Mouse (Mus musculus) limb, embryonic 11.5 days (tissue): ENCODE data around the gene Nosip. TPM values are rescaled to one million over a fixed set of nuclear protein-coding genes. Genes with fewer than 3 reads are reported as not detected.
A peak's percentile ranks its signal among the peaks of the same experiment; 100 is the strongest.

Experiments used
- ATAC-seq: fragments of 200-750 bp; cut with Nextera tagmentation; 2 replicates; pipeline ENCODE4 v1.8.0; 2017; ENCODE audit warnings: low read depth; ENCODE audit not compliant: insufficient number of reproducible peaks, low FRiP score, low TSS enrichment
- DNase-seq: peaks from one replicate; pipeline ENCODE4 v3.0.0-alpha.2; 2015; ENCODE audit warnings: low spot score
- H3K27ac ChIP-seq: fragments of 300-500 bp; sonication (generic); replicated peaks from 2 replicates; pipeline ENCODE4 v1.5.1; 2014; ENCODE audit warnings: low read depth, mild to moderate bottlenecking, low read length
- H3K27me3 ChIP-seq: fragments of 300-500 bp; sonication (generic); 2 replicates; pipeline ENCODE4 v1.6.1; 2014; ENCODE audit warnings: mild to moderate bottlenecking, low read length, mixed read lengths; ENCODE audit not compliant: control insufficient read depth, insufficient read depth
- H3K36me3 ChIP-seq: fragments of 300-500 bp; sonication (generic); 2 replicates; pipeline ENCODE4 v1.6.1; 2014; ENCODE audit warnings: mild to moderate bottlenecking, low read length, moderate library complexity, mixed read lengths; ENCODE audit not compliant: control insufficient read depth, insufficient read depth
- H3K4me1 ChIP-seq: fragments of 300-500 bp; sonication (generic); 2 replicates; pipeline ENCODE4 v1.6.1; 2014; ENCODE audit warnings: low read length, mixed read lengths; ENCODE audit not compliant: control insufficient read depth, insufficient read depth
- H3K4me2 ChIP-seq: fragments of 300-500 bp; sonication (generic); 2 replicates; pipeline ENCODE4 v1.6.1; 2014; ENCODE audit warnings: low read depth, mild to moderate bottlenecking, moderate library complexity; ENCODE audit not compliant: severe bottlenecking
- H3K4me3 ChIP-seq: fragments of 300-500 bp; sonication (generic); 2 replicates; pipeline ENCODE4 v1.5.1; 2014; ENCODE audit warnings: low read depth, low read length
- H3K9ac ChIP-seq: fragments of 300-500 bp; sonication (generic); 2 replicates; pipeline ENCODE4 v1.6.1; 2014; ENCODE audit warnings: mild to moderate bottlenecking, low read length
- H3K9me3 ChIP-seq: fragments of 300-500 bp; sonication (generic); 2 replicates; pipeline ENCODE4 v1.6.1; 2016; ENCODE audit warnings: low read length; ENCODE audit not compliant: control insufficient read depth
- WGBS: fragments of 180-500 bp; shearing (Covaris S2); extraction: QIAGEN DNeasy Blood & Tissue Kit; methylation state at CpG from one replicate; pipeline ENCODE4 v1.1.7; 2014; 5-methylcytosine and 5-hydroxymethylcytosine counted together
- polyA plus RNA-seq: library from polyadenylated mRNA; unstranded; fragments of >200 nt; fragmentation: Nextera tagmentation; extraction: Ambion mirVana; gene quantifications from 2 replicates; pipeline ENCODE4 v1.2.1, GENCODE M21; 2014

The Nosip gene
- polyA plus RNA-seq, 1 experiment from 2014 or later = 70.2 TPM

- Histone ChIP-seq H3K9me3 (no peaks in the 10 kb centered on the region), H3K9ac (no peak overlapping the region), H3K27ac (no peak overlapping the region), H3K4me1 (no peaks in the 10 kb centered on the region), H3K27me3 (no peaks in the 10 kb centered on the region), H3K4me2 (no peak overlapping the region), H3K4me3 (no peak overlapping the region), H3K36me3 (peaks cover 2% of the 10 kb centered on the region; the same call in 1 of the 2 replicates)
- ATAC-seq (no peak), DNase-seq (no peak)
- 82% methylated on average over 7 of the region's 7 CpGs for WGBS
Observed at GRCm38 (mm10) chr7:45073171-45073707, 11.0 kb downstream of the Nosip start.

GRCm38 (mm10) chr7:45073949-45074348, 11.7 kb downstream of the Nosip start:
- H3K9me3 ChIP-seq = no peaks in the 10 kb centered on the region
- no peak for ATAC-seq
- 92% methylated on average over 12 of the region's 12 CpGs for WGBS

DNA sequence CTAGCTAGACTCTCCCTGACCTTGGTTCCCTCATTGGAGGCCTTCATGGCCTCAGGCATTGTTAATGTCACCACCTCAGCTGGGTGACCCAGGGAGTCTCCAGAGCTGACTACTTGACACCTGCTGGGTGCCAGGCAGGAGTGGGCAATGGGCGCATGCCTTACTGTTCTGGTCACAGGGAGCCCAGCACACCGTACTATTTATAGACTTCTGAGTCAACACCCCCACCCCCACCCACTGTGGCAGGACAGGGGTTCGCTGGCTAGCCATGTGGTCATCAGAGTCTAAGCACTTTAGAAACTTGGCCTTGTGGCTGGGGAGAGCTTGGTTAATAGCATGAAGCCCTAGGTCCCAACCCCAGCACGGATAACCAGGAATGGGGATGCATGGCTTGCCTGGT, 13.2 kb downstream of the Nosip start:
- Histone ChIP-seq H3K4me1 (no peaks in the 10 kb centered on the region), H3K9ac (no peak overlapping the region), H3K4me2 (no peak overlapping the region), H3K27ac (no peak overlapping the region), H3K27me3 (no peaks in the 10 kb centered on the region), H3K4me3 (no peak overlapping the region), H3K9me3 (no peaks in the 10 kb centered on the region), H3K36me3 (peaks cover 2% of the 10 kb centered on the region; the same call in 1 of the 2 replicates)
- DNase-seq = no peak
- ATAC-seq = no peak
- 88% methylated on average over 4 of the region's 4 CpGs for WGBS

More at GRCm38 (mm10) chr7:45073949-45074348, 11.7 kb downstream of the Nosip start:
- H3K4me3 ChIP-seq = no peak overlapping the region
- H3K9ac ChIP-seq = no peak overlapping the region
- no peaks in the 10 kb centered on the region for H3K4me1 ChIP-seq
- no peak overlapping the region for H3K4me2 ChIP-seq
- H3K36me3 ChIP-seq = peaks cover 2% of the 10 kb centered on the region; the same call in 1 of the 2 replicates
- DNase-seq = no peak
- H3K27me3 ChIP-seq = no peaks in the 10 kb centered on the region
- no peak overlapping the region for H3K27ac ChIP-seq

DNA sequence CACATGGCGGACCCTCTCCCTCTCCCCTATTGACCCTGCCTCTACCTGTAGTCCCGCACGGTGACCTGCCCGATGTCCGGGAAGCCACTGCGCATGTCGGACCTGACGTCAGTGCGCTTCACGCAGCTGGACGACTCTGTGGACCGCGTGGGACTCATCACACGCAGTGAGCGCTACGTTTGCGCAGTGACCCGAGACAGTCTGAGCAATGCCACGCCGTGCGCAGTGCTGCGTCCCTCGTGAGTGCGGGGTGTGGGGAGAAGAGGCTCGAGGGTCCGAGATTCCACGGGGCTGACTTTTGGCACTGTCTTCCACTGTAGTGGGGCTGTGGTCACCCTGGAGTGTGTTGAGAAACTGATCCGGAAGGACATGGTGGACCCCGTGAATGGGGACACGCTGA, 14.3 kb downstream of the Nosip start:
- Histone ChIP-seq H3K4me2 (no peak overlapping the region), H3K9me3 (no peaks in the 10 kb centered on the region), H3K27ac (no peak overlapping the region), H3K4me1 (no peaks in the 10 kb centered on the region), H3K9ac (no peak overlapping the region), H3K27me3 (no peaks in the 10 kb centered on the region), H3K4me3 (no peak overlapping the region), H3K36me3 (peaks cover 2% of the 10 kb centered on the region; the same call in 1 of the 2 replicates)
- 89% methylated on average over 30 of the region's 30 CpGs for WGBS
- DNase-seq (no peak), ATAC-seq (no peak)

DNA sequence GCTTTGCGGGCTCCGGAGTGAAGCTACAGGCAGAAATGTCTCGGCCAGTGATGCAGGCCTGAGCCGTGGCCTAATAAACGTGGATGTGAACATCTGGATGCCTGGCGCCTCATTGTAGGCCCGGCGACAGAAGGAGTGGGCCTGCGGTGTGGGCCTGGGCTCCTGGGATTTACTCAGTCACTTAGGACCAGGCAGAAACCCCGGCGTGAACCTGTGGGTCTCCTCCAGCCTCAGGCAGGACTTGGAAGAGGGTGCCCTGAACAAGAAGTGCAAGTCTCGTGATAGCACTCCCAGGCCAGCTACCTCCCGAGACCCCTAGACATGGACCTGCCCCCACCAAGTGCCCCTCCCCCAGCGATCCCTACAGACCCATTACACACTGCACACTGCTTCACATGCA, 15.1 kb downstream of the Nosip start:
- Histone ChIP-seq H3K9me3 (no peaks in the 10 kb centered on the region), H3K4me3 (no peak overlapping the region), H3K36me3 (peaks cover 2% of the 10 kb centered on the region; the same call in 1 of the 2 replicates), H3K4me2 (no peak overlapping the region), H3K4me1 (0 out of 2 replicates have a peak, but pooled peaks cover under 1% of the 10 kb centered on the region), H3K27me3 (no peaks in the 10 kb centered on the region), H3K27ac (no peak overlapping the region), H3K9ac (no peak overlapping the region)
- no peak for DNase-seq
- WGBS = 88% methylated on average over 14 of the region's 14 CpGs
- ATAC-seq = no peak

DNA sequence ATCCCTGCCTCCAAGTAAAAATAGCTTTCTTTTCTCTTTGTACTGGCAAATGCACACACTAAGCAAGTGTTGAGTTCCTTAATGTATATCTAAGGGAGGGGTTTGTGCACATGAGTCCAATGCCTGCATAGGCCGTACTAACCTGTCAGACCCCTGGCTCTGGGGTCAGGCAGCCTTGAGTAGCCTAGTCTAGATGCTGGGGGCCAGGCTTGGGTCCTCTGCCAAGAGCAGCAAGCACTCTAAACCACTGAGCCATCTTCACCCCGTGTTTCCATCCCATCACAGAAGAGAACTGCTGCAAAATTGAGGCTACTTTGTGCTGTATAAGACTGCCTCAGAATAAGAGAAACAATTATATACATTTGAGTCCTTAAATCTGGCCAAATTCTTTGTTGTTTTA, 15.6 kb downstream of the Nosip start:
- Histone ChIP-seq H3K27me3 (no peaks in the 10 kb centered on the region), H3K27ac (no peak overlapping the region), H3K36me3 (peaks cover 2% of the 10 kb centered on the region; the same call in 1 of the 2 replicates), H3K9ac (no peak overlapping the region), H3K4me1 (0 out of 2 replicates have a peak, but pooled peaks cover 5% of the 10 kb centered on the region), H3K9me3 (no peaks in the 10 kb centered on the region), H3K4me2 (no peak overlapping the region), H3K4me3 (no peak overlapping the region)
- WGBS = 86% methylated on average over 2 of the region's 2 CpGs
- ATAC-seq (no peak), DNase-seq (no peak)

- DNase-seq = peak; percentile 84
- 42% methylated on average over 9 of the region's 9 CpGs for WGBS
- Histone ChIP-seq H3K4me2 (no peak overlapping the region), H3K36me3 (peaks cover 2% of the 10 kb centered on the region; the same call in 1 of the 2 replicates), H3K27ac (no peak overlapping the region), H3K9ac (no peak overlapping the region), H3K4me1 (0 out of 2 replicates have a peak, but pooled peaks cover 6% of the 10 kb centered on the region), H3K27me3 (no peaks in the 10 kb centered on the region), H3K9me3 (no peaks in the 10 kb centered on the region), H3K4me3 (no peak overlapping the region)
- ATAC-seq = no peak
Observed at GRCm38 (mm10) chr7:45078513-45078912, 16.3 kb downstream of the Nosip start.

DNA sequence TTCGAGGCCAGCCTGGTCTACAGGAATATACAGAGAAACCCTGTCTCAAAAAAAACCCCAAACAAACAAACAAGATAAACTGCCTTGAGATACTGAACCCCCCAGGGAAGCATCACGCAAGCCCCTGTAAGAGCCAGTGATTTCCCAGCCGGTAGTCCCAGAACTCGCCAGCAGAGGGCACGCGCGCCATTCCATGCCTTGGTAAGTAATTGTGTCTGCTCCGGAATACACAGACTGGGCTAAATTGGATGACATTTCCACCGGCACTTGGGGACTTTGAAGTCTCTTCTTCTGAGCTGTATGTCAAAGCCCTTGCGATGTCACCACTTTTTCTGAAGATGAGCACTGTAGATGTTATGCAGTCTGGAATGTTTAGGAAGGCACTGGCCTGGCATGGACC, 17.6 kb downstream of the Nosip start:
- peaks cover 6% of the 10 kb centered on the region; the same call in 1 of the 2 replicates for H3K36me3 ChIP-seq
- H3K27me3 ChIP-seq = no peaks in the 10 kb centered on the region
- 1% methylated on average over 10 of the region's 10 CpGs for WGBS
- DNase-seq (peak; percentile 97), ATAC-seq (peak; percentile 4; the same call in 1 of the 2 replicates)
- H3K9me3 ChIP-seq = no peaks in the 10 kb centered on the region
- H3K4me1 ChIP-seq = 0 out of 2 replicates have a peak, but pooled peaks cover 6% of the 10 kb centered on the region
- no peak overlapping the region for H3K27ac ChIP-seq
- no peak overlapping the region for H3K9ac ChIP-seq
- no peak overlapping the region for H3K4me3 ChIP-seq
- no peak overlapping the region for H3K4me2 ChIP-seq
